Mouse (Mus musculus) midbrain, embryonic 11.5 days (tissue): ENCODE data around the gene Brd4. TPM values are rescaled to one million over a fixed set of nuclear protein-coding genes. Genes with fewer than 3 reads are reported as not detected.

ENCODE experiments used
- ATAC-seq: fragments of 200-750 bp; cut with Nextera tagmentation; 2 replicates; pipeline ENCODE4 v1.8.0; 2017; ENCODE audit warnings: moderate TSS enrichment, moderate library complexity; ENCODE audit not compliant: low FRiP score
- DNase-seq: peaks from one replicate; pipeline ENCODE4 v3.0.0; 2015; ENCODE audit warnings: low spot score; ENCODE audit errors: missing footprints
- H3K27ac ChIP-seq: fragments of 300-500 bp; sonication (generic); 2 replicates; pipeline ENCODE4 v1.5.1; 2014; ENCODE audit warnings: low read depth, low read length
- H3K27me3 ChIP-seq: fragments of 300-500 bp; sonication (generic); 2 replicates; pipeline ENCODE4 v1.6.1; 2014; ENCODE audit warnings: mild to moderate bottlenecking, low read length, moderate library complexity, mixed read lengths; ENCODE audit not compliant: control insufficient read depth, insufficient read depth
- H3K36me3 ChIP-seq: fragments of 300-500 bp; sonication (generic); 2 replicates; pipeline ENCODE4 v1.6.1; 2014; ENCODE audit warnings: mild to moderate bottlenecking, low read length, moderate library complexity, mixed read lengths; ENCODE audit not compliant: control insufficient read depth, insufficient read depth
- H3K4me1 ChIP-seq: fragments of 300-500 bp; sonication (generic); 2 replicates; pipeline ENCODE4 v1.6.1; 2014; ENCODE audit warnings: low read length; ENCODE audit not compliant: control insufficient read depth, insufficient read depth
- H3K4me2 ChIP-seq: fragments of 300-500 bp; sonication (generic); 2 replicates; pipeline ENCODE4 v1.6.1; 2014; ENCODE audit warnings: mild to moderate bottlenecking, moderate library complexity
- H3K4me3 ChIP-seq: fragments of 300-500 bp; sonication (generic); 2 replicates; pipeline ENCODE4 v1.5.1; 2014; ENCODE audit warnings: low read depth, low read length
- H3K9ac ChIP-seq: fragments of 300-500 bp; sonication (generic); 2 replicates; pipeline ENCODE4 v1.6.1; 2014; ENCODE audit warnings: low read length
- H3K9me3 ChIP-seq: fragments of 300-500 bp; sonication (generic); 2 replicates; pipeline ENCODE4 v1.6.1; 2016; ENCODE audit warnings: low read length; ENCODE audit not compliant: control insufficient read depth
- WGBS: fragments of 180-500 bp; shearing (Covaris S2); extraction: QIAGEN DNeasy Blood & Tissue Kit; methylation state at CpG from one replicate; pipeline ENCODE4 v1.1.7; 2014; 5-methylcytosine and 5-hydroxymethylcytosine counted together
- polyA plus RNA-seq: library from polyadenylated mRNA; unstranded; fragments of >200 nt; fragmentation: Nextera tagmentation; extraction: Ambion mirVana; gene quantifications from 2 replicates; pipeline ENCODE4 v1.2.1, GENCODE M21; 2014

Brd4 gene
- polyA plus RNA-seq, 1 experiment from 2014 or later: 97.9 TPM

DNA sequence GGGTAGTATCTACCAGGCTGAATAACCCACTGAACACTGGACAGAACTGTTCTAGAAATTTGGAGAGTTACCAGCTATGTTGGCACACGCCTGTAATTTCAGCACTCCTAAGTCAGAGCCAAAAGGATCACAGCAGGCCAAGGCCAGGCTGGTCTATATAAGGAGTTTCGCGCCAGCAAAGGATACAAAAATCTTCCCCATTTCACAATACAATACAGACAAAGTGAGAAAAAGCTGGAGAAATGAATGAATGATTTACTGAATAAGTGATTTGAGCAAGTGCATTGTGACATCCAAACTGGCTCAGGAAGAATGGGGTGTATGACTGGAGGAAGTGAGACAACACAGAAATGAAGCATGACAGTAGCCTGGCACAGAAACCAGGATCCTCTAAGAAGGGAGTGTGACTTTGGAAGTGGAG is 16.0 kb downstream of the Brd4 start:
- DNase-seq (peak; percentile 19), ATAC-seq (no peak)
- Histone ChIP-seq H3K36me3 (no peaks in the 10 kb centered on the region), H3K9ac (no peak overlapping the region), H3K9me3 (no peaks in the 10 kb centered on the region), H3K4me2 (no peak overlapping the region), H3K27me3 (no peaks in the 10 kb centered on the region), H3K4me1 (no peaks in the 10 kb centered on the region), H3K27ac (no peak overlapping the region), H3K4me3 (no peak overlapping the region)
- 98% methylated on average over 3 of the region's 3 CpGs for WGBS

DNA sequence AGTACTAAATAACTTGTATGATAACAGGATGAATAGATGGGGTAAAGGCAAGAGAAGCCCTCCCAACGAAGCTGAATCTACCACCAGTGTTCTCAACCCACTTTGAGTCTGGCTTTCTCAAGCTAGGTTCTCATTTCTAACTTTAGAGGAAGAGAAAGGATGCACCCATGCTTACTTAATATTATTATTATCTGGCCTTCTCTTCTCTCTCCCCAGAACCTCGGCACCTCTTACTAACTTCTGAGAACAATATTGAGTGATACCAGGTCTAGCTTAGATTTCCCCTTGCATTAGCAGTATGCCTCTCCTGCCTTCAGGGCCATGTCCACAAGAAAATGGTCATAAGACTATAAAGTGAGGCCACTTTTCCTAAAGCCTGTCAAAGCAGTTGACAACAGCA is 16.4 kb downstream of the Brd4 start:
- no peak for ATAC-seq
- H3K27me3 ChIP-seq: no peaks in the 10 kb centered on the region

DNA sequence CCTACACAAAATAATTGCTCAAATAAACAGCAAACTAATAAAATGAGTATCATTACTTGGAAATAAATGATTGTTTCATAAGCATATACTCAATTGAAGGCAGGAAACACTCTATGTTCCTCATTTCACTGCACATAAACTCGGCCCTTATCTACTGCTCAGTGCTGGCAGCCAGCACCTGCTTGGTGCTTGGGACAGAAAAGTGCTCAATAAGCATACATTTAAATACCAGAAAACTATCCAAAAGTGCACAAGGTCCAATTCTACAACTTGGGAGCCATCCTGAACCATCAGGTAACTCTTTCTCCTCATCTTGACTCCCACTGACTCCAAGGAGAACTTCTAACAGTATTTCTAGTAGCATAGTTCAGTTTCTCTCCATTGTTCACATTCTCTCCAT is 16.9 kb downstream of the Brd4 start:
- DNase-seq (peak; percentile 51), ATAC-seq (no peak)
- Histone ChIP-seq H3K9me3 (no peaks in the 10 kb centered on the region), H3K27ac (no peak overlapping the region), H3K27me3 (no peaks in the 10 kb centered on the region), H3K4me3 (no peak overlapping the region), H3K4me1 (no peaks in the 10 kb centered on the region), H3K4me2 (no peak overlapping the region), H3K9ac (no peak overlapping the region), H3K36me3 (no peaks in the 10 kb centered on the region)
- 91% methylated on average over 1 of the region's 1 CpGs for WGBS

More for the DNA sequence above, 16.4 kb downstream of the Brd4 start:
- Histone ChIP-seq H3K9me3 (no peaks in the 10 kb centered on the region), H3K4me2 (no peak overlapping the region), H3K4me1 (no peaks in the 10 kb centered on the region), H3K4me3 (no peak overlapping the region), H3K36me3 (no peaks in the 10 kb centered on the region), H3K9ac (no peak overlapping the region), H3K27ac (no peak overlapping the region)
- DNase-seq: peak; percentile 57
- WGBS: 82% methylated on average over 2 of the region's 2 CpGs

DNA sequence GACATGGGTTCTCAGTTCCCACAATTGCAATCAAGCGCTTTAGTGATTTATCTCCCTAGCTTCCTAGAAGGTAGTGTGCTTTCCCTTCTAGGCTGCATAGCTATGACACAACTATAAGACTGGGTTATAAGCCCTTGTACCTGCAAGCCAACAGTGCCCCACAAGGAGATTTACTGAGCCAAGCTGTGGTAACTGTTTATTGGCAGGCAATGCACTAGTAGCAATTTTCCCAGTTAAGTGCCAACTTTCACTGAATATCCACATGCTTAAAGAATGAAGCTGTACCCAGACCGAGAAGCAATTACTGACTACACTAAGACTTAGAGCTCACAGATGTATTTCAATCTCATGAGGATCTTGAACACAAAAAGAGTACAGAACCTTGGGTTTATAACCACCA is 20.9 kb downstream of the Brd4 start:
- Histone ChIP-seq H3K4me1 (peaks cover under 1% of the 10 kb centered on the region; the same call in 1 of the 2 replicates), H3K27me3 (no peaks in the 10 kb centered on the region), H3K4me2 (no peak overlapping the region), H3K9me3 (no peaks in the 10 kb centered on the region), H3K4me3 (no peak overlapping the region), H3K36me3 (no peaks in the 10 kb centered on the region), H3K27ac (no peak overlapping the region), H3K9ac (no peak overlapping the region)
- DNase-seq: no peak
- 98% methylated on average over 2 of the region's 2 CpGs for WGBS
- ATAC-seq: no peak

DNA sequence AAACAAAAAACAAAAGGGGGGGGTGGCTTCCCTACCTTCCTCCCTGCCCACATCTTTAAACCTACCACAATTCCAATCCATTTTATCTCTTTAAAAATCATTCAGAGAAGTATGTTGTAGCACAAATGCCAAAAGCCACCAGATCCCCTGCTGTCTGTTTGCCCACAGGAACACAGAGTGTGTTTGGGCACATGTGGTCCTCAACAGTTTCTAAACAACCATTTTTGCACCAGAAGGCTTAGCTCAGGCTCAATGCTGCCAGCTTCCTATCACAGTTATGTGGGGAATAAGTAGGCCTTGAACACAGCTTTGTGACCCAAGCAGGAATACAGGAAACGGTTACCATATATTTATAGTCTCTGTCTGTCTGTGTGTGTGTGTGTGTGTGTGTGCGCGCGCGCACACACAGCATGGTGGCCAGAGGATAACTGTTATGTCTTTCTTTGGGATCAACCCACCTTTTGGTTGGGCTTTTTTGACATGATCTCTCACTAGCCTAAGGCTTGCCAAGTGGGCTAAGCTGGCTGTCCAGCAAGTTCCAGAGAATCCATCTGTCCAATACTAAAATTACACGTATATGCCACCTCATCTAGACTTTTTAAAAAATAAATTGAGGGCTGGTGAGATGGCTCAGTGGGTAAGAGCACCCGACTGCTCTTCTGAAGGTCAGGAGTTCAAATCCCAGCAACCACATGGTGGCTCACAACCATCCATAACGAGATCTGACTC is 21.5 kb downstream of the Brd4 start:
- H3K27ac ChIP-seq: no peak overlapping the region
- no peaks in the 10 kb centered on the region for H3K9me3 ChIP-seq
- WGBS: 96% methylated on average over 7 of the region's 8 CpGs
- H3K9ac ChIP-seq: no peak overlapping the region
- no peak overlapping the region for H3K4me2 ChIP-seq
- no peaks in the 10 kb centered on the region for H3K36me3 ChIP-seq
- H3K4me3 ChIP-seq: no peak overlapping the region
- no peaks in the 10 kb centered on the region for H3K27me3 ChIP-seq
- DNase-seq (no peak), ATAC-seq (no peak)
- peaks cover 5% of the 10 kb centered on the region; the same call in 1 of the 2 replicates for H3K4me1 ChIP-seq

DNA sequence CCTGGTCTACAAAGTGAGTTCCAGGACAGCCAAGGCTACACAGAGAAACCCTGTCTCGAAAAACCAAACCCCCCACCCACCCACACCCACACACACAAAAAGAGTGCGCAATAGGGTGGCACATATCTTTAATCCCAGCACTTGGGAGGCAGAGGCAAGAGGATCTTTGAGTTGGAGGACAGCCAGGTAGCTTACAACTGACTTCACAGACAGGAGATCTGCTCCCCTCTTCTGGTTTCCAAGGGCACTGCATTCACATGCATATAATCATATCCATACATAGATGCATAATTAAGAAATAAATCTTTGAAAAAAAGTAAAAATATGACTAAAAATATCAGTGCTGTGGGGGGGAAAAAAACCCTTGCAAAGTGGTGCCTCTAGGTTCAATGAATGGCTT is 25.7 kb downstream of the Brd4 start:
- H3K27me3 ChIP-seq: no peaks in the 10 kb centered on the region
- H3K4me2 ChIP-seq: no peak overlapping the region
- H3K36me3 ChIP-seq: no peaks in the 10 kb centered on the region
- peak; percentile 59 for DNase-seq
- no peak for ATAC-seq
- peaks cover 8% of the 10 kb centered on the region for H3K4me1 ChIP-seq
- WGBS: 90% methylated on average over 2 of the region's 2 CpGs
- H3K4me3 ChIP-seq: no peak overlapping the region
- no peak overlapping the region for H3K9ac ChIP-seq
- no peaks in the 10 kb centered on the region for H3K9me3 ChIP-seq
- H3K27ac ChIP-seq: no peak overlapping the region

DNA sequence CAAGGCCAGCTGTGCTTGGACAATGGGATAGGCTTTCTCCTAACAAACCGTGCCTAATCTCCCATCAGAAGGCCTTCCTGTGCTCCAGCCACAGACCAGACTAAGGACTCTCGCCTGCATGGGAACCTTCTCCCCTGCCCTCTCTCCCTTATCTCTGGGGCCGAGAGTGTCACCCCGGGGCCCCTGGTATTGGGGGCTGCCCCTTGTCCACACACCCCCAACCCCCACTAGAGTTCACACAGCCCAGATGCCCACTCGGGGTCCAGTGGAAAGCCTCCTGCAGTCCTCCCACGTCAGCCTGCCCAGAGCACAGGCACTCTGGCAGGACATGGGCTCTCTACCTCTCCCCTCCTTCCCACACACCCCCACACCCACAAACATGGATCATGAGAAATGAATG is 26.6 kb downstream of the Brd4 start:
- no peaks in the 10 kb centered on the region for H3K36me3 ChIP-seq
- WGBS: 42% methylated on average over 6 of the region's 6 CpGs
- H3K4me3 ChIP-seq: no peak overlapping the region
- no peaks in the 10 kb centered on the region for H3K27me3 ChIP-seq
- no peak overlapping the region for H3K9ac ChIP-seq
- H3K4me2 ChIP-seq: 0 out of 2 replicates have a peak overlapping the region, but pooled peaks have one; percentile 16
- H3K4me1 ChIP-seq: peaks cover 8% of the 10 kb centered on the region
- DNase-seq (peak; percentile 82), ATAC-seq (0 out of 2 replicates have a peak, but pooled peaks have one; percentile 22)
- no peaks in the 10 kb centered on the region for H3K9me3 ChIP-seq
- H3K27ac ChIP-seq: no peak overlapping the region

DNA sequence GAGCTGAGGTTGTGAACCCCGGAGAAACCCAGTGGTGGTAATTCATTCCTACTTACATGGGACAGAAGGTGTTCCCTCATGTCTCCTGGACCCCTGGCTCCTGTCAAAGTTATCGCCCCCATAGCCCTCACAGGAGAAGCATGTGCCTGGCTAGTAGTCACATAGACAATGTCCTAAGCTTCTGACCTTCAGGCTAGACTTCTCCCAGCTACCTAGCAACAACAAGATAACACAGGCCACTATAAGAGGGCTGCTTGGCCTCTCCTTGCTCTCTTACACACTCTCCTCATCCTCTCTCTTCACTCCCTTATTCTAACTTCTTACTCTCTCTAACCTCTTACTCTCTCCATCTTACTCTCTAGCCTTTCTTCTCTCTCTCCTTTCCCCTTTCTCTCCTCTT is 27.1 kb downstream of the Brd4 start:
- H3K27ac ChIP-seq: no peak overlapping the region
- no peaks in the 10 kb centered on the region for H3K36me3 ChIP-seq
- ATAC-seq: no peak
- no peaks in the 10 kb centered on the region for H3K9me3 ChIP-seq
- 83% methylated on average over 2 of the region's 2 CpGs for WGBS
- H3K4me1 ChIP-seq: peaks cover 8% of the 10 kb centered on the region
- no peak overlapping the region for H3K4me3 ChIP-seq
- no peak overlapping the region for H3K9ac ChIP-seq
- peak; percentile 81 for DNase-seq
- H3K4me2 ChIP-seq: no peak overlapping the region
- H3K27me3 ChIP-seq: no peaks in the 10 kb centered on the region

DNA sequence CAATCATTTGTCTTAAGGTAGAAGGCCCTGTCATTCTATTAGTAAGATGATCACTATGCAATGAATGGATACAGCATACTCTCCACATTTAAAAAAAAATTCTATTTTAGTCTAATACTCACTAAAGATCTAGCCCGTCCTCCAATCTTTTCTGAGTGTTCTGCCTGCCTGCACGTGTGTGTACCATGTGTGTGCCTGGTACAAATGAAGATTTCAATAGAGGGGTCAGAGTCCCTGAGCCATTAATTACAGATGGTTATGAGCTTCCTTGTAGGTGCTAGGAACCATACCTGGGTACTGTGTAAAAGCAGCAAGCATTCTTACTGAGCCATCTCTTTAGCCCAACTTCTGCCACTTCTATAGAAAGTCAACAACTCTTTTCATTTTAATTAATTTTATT is 27.6 kb downstream of the Brd4 start:
- Histone ChIP-seq H3K9me3 (no peaks in the 10 kb centered on the region), H3K27me3 (no peaks in the 10 kb centered on the region), H3K4me3 (no peak overlapping the region), H3K27ac (no peak overlapping the region), H3K9ac (no peak overlapping the region), H3K36me3 (no peaks in the 10 kb centered on the region), H3K4me1 (peaks cover 8% of the 10 kb centered on the region), H3K4me2 (no peak overlapping the region)
- WGBS: 87% methylated on average over 2 of the region's 2 CpGs
- no peak for ATAC-seq
- DNase-seq: peak; percentile 64
